Mouse (Mus musculus) erythroid progenitor cell, adult 5-6 weeks (primary cell): Measurements from ENCODE around the gene Aqp12. TPM values are rescaled to one million over a fixed set of nuclear protein-coding genes. Genes with fewer than 3 reads are reported as not detected.

ENCODE experiments used
- ATAC-seq: replicated peaks from 2 replicates; pipeline ENCODE4 v1.8.0; 2016; ENCODE audit warnings: moderate number of reproducible peaks, mild to moderate bottlenecking, moderate TSS enrichment, inconsistent platforms; ENCODE audit not compliant: poor library complexity, low FRiP score, severe bottlenecking
- total RNA-seq, 2 experiments: library from RNA; stranded (forward) in 1 of 2; stranded (reverse) in 1 of 2; fragments of 150-400 nt in 1 of 2; fragments of 186-747, 209-891 nt in 1 of 2; gene quantifications; 2 replicates each; pipeline versions ENCODE4 v1.2.3 to v1.2.4; 2015 to 2017; ENCODE audit warnings: low replicate concordance in 2 of 2

Gene Aqp12
- total RNA-seq, 2 experiments from 2014 or later: not detected

DNA sequence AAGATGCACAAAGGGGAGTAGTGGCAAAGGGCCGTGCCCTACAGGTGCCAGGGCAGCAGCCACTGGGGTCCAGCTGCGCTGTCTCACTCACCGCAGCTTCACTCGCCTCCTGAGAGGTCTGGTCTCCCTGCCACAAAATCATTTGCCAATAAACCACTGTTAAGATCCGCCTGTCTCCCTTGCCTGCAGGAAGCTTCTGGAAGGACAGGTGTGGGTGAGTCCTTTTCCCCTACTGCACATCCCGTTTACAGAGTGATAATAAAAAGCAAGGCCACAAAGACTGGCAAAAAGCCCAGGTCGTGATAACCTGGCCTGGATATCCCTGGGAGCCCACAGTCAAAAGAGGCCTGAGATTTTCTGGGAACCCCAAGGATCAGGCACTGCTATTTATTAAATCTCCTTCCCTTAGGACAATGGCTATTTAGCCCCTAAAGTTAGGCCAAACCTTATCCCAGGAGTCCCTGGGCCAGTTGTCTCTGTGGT lies 6.0 kb downstream of the Aqp12 start:
- no peak for ATAC-seq

DNA sequence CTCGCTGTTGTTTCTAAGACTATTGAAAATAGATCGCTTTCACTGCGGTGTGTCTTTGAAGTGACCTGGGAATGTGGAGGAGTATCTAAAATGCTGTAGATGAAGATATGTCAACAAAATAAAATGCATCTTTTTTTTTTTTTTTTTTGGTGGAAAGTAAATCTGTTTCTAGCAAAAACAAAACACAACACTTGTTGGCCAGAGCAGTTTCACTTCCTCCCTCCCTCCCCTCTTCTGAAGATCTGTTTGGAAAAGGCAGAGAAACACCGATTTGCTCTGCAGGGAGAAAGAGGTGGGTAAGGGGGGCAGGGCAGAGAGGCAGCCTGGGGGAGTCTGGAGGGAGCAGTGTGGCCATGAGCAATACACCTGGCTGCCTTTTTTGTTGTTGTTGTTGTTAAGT lies 7.2 kb downstream of the Aqp12 start:
- no peak for ATAC-seq

GRCm38 (mm10) chr1:93014460-93014859 lies 8.3 kb downstream of the Aqp12 start:
- ATAC-seq: 0 out of 2 replicates have a peak, but pooled peaks have one; percentile 52

GRCm38 (mm10) chr1:93015136-93015535 lies 9.0 kb downstream of the Aqp12 start:
- ATAC-seq: no peak

- ATAC-seq: no peak
These were observed 12.6 kb downstream of the Aqp12 start for GRCm38 (mm10) chr1:93018716-93019115.

DNA sequence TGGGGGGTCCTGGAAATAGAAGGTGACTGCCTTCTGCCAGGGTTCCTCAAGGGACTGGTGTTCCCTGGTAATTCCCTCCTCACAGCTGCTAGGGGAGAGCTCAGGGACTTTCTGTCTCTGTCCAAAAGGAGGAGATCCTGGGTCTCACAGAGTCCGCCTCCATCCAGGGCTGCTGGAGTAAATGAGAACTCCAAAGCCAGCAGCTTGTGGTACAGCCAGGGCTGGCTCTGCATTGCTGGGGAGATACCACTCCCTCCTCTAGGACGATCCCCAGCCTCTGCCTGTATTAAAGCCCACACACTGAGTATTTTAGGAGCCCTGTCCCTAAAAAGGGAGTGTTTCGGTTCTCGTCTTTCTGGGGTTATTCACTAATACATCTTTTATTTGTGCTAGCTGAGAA lies 14.5 kb downstream of the Aqp12 start:
- ATAC-seq: no peak

GRCm38 (mm10) chr1:93026600-93026999 lies 20.5 kb downstream of the Aqp12 start:
- no peak for ATAC-seq

DNA sequence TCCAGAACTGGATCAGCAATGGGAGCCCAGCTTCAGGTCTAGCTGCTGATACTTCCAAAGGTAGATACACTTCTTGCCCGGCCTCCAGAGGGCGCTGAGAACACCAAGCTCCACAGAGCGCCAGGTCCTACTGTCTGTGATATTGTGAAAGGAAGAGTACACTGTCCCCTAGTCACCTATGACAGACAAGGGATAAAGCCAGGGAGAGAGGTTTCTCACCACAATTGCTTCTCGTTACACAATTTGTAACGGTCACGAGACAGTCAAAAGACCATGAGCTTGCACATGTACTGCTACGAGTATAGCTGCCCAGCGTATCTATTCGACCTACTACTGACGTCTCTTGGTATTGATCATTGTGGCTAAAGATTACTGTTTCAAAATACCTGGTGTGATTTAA lies 23.3 kb downstream of the Aqp12 start:
- no peak for ATAC-seq

GRCm38 (mm10) chr1:93030060-93030459 lies 23.9 kb downstream of the Aqp12 start:
- ATAC-seq: no peak

DNA sequence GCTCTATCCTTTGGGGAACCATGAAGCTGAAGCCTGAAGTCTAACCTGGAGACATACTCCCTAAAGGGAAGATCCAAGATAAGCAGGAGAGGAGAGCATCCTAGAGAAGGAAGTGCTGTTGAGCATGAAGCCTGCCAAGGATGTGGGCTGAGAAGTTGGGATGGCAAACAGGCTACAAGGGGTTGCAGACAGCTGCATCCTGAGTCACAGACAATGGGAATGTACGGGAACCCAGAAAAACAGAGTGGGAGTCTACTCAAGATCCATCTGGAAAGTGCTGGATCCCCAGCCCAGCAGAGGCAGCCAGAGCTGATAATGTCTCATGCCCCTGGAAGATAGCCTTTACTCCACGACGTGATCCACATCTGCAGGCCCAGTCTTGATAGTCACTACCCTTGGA lies 25.1 kb downstream of the Aqp12 start:
- no peak for ATAC-seq

GRCm38 (mm10) chr1:93033989-93034388 lies 27.9 kb downstream of the Aqp12 start:
- ATAC-seq: no peak

DNA sequence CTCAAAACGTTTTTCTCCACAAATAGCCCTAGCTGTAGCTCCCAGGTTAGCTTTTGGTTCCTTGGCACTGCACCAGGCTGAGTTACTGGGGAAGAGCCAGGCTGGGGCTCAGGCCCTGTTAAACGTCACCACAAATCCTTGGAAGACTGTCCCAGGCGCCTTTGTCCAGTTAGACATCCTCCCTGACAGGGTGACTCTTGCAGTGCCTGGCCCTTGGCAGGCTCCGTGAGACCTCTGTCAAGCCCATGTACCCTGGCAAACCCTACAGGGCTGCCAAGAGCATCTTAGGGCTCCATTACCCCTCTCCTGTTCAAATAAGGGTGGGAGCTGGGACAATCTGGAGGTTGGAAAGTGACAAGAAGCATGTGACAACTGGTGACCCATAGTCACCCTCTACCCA lies 29.8 kb downstream of the Aqp12 start:
- no peak for ATAC-seq

DNA sequence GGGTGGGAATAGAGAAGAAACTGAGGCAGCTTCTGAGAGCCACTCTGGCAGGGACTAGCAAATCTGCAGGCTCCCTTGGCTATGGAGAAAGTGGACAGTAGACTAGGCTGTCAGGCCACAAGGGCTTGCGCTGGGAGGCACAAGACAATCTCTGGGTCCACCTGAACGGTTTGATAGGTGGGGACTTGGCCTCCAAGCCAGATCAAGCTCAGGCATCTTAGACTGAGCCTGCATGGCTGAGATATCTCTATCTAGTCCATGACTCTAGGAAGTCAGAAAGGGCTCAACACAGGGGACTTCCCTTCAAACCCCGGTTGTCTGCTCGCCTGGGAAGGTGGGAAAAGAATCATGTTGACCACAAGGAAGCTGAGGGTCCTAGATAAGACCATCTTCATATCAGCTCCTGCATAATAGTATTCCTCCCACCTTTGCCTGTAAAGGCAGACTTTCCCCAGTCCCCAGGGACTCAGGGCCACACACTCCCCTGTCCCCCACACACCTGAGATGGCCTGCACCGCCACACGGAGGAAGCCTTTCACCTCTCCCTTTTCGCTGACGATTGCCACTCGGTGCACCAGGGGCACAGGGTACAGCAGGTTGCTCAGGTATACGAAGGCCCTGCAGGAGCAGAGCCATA lies 40.1 kb downstream of the Aqp12 start:
- no peak for ATAC-seq

GRCm38 (mm10) chr1:93050071-93050470 lies 43.9 kb downstream of the Aqp12 start:
- ATAC-seq: no peak

DNA sequence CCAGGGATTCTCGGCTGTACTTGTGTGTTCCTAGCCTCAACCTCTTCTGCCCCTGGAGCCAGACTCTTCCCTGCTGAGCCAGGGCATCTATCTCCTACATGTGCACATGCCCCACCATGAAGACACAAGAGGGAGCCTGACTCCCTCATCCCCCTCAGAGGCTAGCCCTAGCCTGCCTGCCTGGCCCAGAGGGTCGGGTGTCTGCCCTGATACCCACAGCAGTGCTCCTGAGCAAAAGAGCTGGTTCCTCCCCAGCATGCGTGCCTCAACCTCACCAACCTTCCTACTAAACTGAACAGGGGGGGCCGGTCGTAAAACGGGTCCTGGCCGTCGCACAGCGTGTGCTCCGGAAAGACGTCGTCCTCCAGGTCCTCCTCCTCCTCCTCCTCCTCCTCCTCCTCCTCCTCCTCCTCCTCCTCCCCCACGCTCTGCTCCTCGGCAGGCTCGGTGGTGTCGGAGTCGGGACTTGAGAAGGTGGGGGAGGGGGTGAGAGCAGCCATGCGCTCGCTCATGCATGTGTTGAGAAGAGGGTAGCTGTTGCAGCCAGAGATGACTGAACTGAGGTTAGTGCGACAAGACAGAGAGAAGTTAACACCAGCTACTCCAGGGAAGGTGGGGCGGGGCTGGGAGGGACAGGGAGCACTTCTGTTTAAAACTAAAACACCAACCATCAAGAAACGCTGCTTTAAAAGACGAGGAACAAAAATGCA lies 45.1 kb downstream of the Aqp12 start:
- ATAC-seq: no peak

Other genes with a start within 250 kb of the Aqp12 start
- 4.0 and 8.4 TPM in 2 replicates for gene Gpc1, start 174.7 kb upstream of the Aqp12 start, total RNA-seq (2015; ENCODE audit: low replicate concordance)
- gene Gpc1, start 174.7 kb upstream of the Aqp12 start, total RNA-seq (2017; ENCODE audit: low replicate concordance): 3.7 and 4.7 TPM in 2 replicates
- 0.72 TPM in 1 of 2 replicates, not detected in the other for gene Ankmy1, start 103.4 kb upstream of the Aqp12 start, total RNA-seq (2015; ENCODE audit: low replicate concordance)
- 0.76 TPM in 1 of 2 replicates, not detected in the other for gene Ankmy1, start 103.4 kb upstream of the Aqp12 start, total RNA-seq (2017; ENCODE audit: low replicate concordance)
- gene Dusp28, start 99.4 kb upstream of the Aqp12 start, total RNA-seq (2015; ENCODE audit: low replicate concordance): 6.1 and 8.0 TPM in 2 replicates
- gene Dusp28, start 99.4 kb upstream of the Aqp12 start, total RNA-seq (2017; ENCODE audit: low replicate concordance): 0.26 and 8.5 TPM in 2 replicates
- 6.5 and 20.1 TPM in 2 replicates for gene Rnpepl1, start 95.6 kb upstream of the Aqp12 start, total RNA-seq (2015; ENCODE audit: low replicate concordance)
- 9.6 and 15.3 TPM in 2 replicates for gene Rnpepl1, start 95.6 kb upstream of the Aqp12 start, total RNA-seq (2017; ENCODE audit: low replicate concordance)
- 5.9 and 19.5 TPM in 2 replicates for gene Capn10, start 72.0 kb upstream of the Aqp12 start, total RNA-seq (2015; ENCODE audit: low replicate concordance)
- gene Capn10, start 72.0 kb upstream of the Aqp12 start, total RNA-seq (2017; ENCODE audit: low replicate concordance): 3.3 and 8.6 TPM in 2 replicates
- gene Gpr35, start 55.5 kb upstream of the Aqp12 start, total RNA-seq (2015; ENCODE audit: low replicate concordance): 2.5 and 6.3 TPM in 2 replicates
- gene Gpr35, start 55.5 kb upstream of the Aqp12 start, total RNA-seq (2017; ENCODE audit: low replicate concordance): 1.8 TPM in 1 of 2 replicates, not detected in the other
- 0.36 TPM in 1 of 2 replicates, not detected in the other for gene Kif1a, start 95.6 kb downstream of the Aqp12 start, total RNA-seq (2015; ENCODE audit: low replicate concordance)
- not detected in 2 replicates for gene Kif1a, start 95.6 kb downstream of the Aqp12 start, total RNA-seq (2017; ENCODE audit: low replicate concordance)
- gene Agxt, start 128.9 kb downstream of the Aqp12 start, total RNA-seq (2015; ENCODE audit: low replicate concordance): not detected in 2 replicates
- not detected in 2 replicates for gene Agxt, start 128.9 kb downstream of the Aqp12 start, total RNA-seq (2017; ENCODE audit: low replicate concordance)
- gene 2310007B03Rik, start 154.6 kb downstream of the Aqp12 start, total RNA-seq (2015; ENCODE audit: low replicate concordance): not detected in 2 replicates
- not detected in 2 replicates for gene 2310007B03Rik, start 154.6 kb downstream of the Aqp12 start, total RNA-seq (2017; ENCODE audit: low replicate concordance)
- not detected in 2 replicates for gene Crocc2, start 162.4 kb downstream of the Aqp12 start, total RNA-seq (2015; ENCODE audit: low replicate concordance)
- not detected in 2 replicates for gene Crocc2, start 162.4 kb downstream of the Aqp12 start, total RNA-seq (2017; ENCODE audit: low replicate concordance)
- gene Sned1, start 229.5 kb downstream of the Aqp12 start, total RNA-seq (2015; ENCODE audit: low replicate concordance): 1.3 TPM in 1 of 2 replicates, not detected in the other
- gene Sned1, start 229.5 kb downstream of the Aqp12 start, total RNA-seq (2017; ENCODE audit: low replicate concordance): 0.61 TPM in 1 of 2 replicates, not detected in the other